Mouse (Mus musculus): ENCODE data around the gene Lamtor2. TPM values are rescaled to one million over a fixed set of nuclear protein-coding genes. Genes with fewer than 3 reads are reported as not detected.

Gene Lamtor2
- polyA plus RNA-seq, 1 experiment: 124 TPM

GRCm38 (mm10) chr3:88568615-88569014 lies 15.7 kb upstream of the Lamtor2 start:
- no peak for DNase-seq (ENCODE audit: low spot score)

- DNase-seq (ENCODE audit: low spot score): no peak
Measured at GRCm38 (mm10) chr3:88567892-88568291, 15.0 kb upstream of the Lamtor2 start.

- no peak for DNase-seq (ENCODE audit: low spot score)
Measured at GRCm38 (mm10) chr3:88566536-88567061, 13.7 kb upstream of the Lamtor2 start.

GRCm38 (mm10) chr3:88566116-88566515 lies 13.2 kb upstream of the Lamtor2 start:
- no peak for DNase-seq (ENCODE audit: low spot score)

- no peak for DNase-seq (ENCODE audit: low spot score)
Measured at GRCm38 (mm10) chr3:88563966-88564365, 11.1 kb upstream of the Lamtor2 start.

GRCm38 (mm10) chr3:88563442-88563841 lies 10.6 kb upstream of the Lamtor2 start:
- DNase-seq (ENCODE audit: low spot score): no peak

GRCm38 (mm10) chr3:88561989-88562388 lies 9.1 kb upstream of the Lamtor2 start:
- no peak for DNase-seq (ENCODE audit: low spot score)

- no peak for DNase-seq (ENCODE audit: low spot score)
Measured at GRCm38 (mm10) chr3:88559596-88559995, 6.7 kb upstream of the Lamtor2 start.

- DNase-seq (ENCODE audit: low spot score): no peak
Measured at GRCm38 (mm10) chr3:88556616-88557015, 3.7 kb upstream of the Lamtor2 start.

- no peak for DNase-seq (ENCODE audit: low spot score)
Measured at GRCm38 (mm10) chr3:88555731-88556130, 2.9 kb upstream of the Lamtor2 start.

GRCm38 (mm10) chr3:88555069-88555605 lies 2.3 kb upstream of the Lamtor2 start:
- DNase-seq (ENCODE audit: low spot score): no peak

- DNase-seq (ENCODE audit: low spot score): no peak
Measured at GRCm38 (mm10) chr3:88553880-88554586, 1.2 kb upstream of the Lamtor2 start.

- DNase-seq (ENCODE audit: low spot score): peak; percentile 97
Measured at GRCm38 (mm10) chr3:88553525-88553879, 628 bp upstream of the Lamtor2 start, which contains the start of gene Ubqln4. TSS of gene Ubqln4 (plus strand) at chr3:88553758.

GRCm38 (mm10) chr3:88552082-88552645 lies 710 bp downstream of the Lamtor2 start:
- DNase-seq (ENCODE audit: low spot score): no peak

GRCm38 (mm10) chr3:88551586-88551985 lies 1.3 kb downstream of the Lamtor2 start:
- no peak for DNase-seq (ENCODE audit: low spot score)

GRCm38 (mm10) chr3:88548180-88548917 lies 4.5 kb downstream of the Lamtor2 start, which contains the start of gene Rab25:
TSS of gene Rab25 (minus strand) at chr3:88548300.
- DNase-seq (ENCODE audit: low spot score): no peak

GRCm38 (mm10) chr3:88546674-88547418 lies 6.0 kb downstream of the Lamtor2 start:
- DNase-seq (ENCODE audit: low spot score): no peak

- no peak for DNase-seq (ENCODE audit: low spot score)
Measured at GRCm38 (mm10) chr3:88544955-88545591, 7.8 kb downstream of the Lamtor2 start.

GRCm38 (mm10) chr3:88544514-88544913 lies 8.4 kb downstream of the Lamtor2 start:
- no peak for DNase-seq (ENCODE audit: low spot score)

GRCm38 (mm10) chr3:88543651-88544410 lies 9.0 kb downstream of the Lamtor2 start:
- DNase-seq (ENCODE audit: low spot score): no peak
